Mouse (Mus musculus) heart, postnatal 0 days (tissue): ENCODE results near the gene Ryr3.

Experiments
- CTCF ChIP-seq: IDR thresholded peaks from 2 replicates; pipeline ENCODE4 v1.5.1; 2016; ENCODE audit warnings: antibody characterized with exemption, control low read depth, low read depth
- EP300 ChIP-seq: IDR thresholded peaks from 2 replicates; pipeline ENCODE4 v1.6.1; 2016; ENCODE audit warnings: antibody characterized with exemption, low read depth

DNA sequence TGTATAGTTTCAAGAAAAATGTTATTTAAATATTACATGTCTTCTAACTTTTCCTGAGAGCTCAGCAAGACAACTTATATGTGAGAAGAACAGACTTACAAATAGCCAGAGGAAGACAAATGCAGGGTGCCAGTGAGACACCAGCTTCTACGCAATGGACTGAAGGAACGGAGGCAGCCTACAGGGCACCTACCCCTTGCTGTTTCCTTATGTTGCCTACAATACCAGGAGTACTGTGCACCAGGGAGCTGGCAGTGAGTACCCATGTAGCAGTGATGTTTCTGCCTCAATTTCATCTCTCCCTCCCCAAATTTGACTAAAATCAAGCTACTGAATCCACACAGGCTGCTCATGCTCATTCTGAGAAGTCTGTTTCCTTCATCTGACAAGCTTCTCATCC lies 100.1 kb downstream of the Ryr3 start:
- no peak for TF ChIP-seq CTCF
- no peak for TF ChIP-seq EP300
